Mouse (Mus musculus) left cerebral cortex, adult 2 months (tissue): ENCODE measurements around the gene Zbtb38. TPM values are rescaled to one million over a fixed set of nuclear protein-coding genes. Genes with fewer than 3 reads are reported as not detected.

Experiments
- DNase-seq, 2 experiments: peaks; one replicate each; pipeline ENCODE4 v3.0.0; 2021 to 2022; ENCODE audit warnings: low spot score in 2 of 2, mixed read lengths in 1 of 2; ENCODE audit errors: extremely low spot score in 1 of 2
- H3K27ac ChIP-seq: fragments of 200-600 bp; 2 replicates; pipeline ENCODE4 v1.8.1; 2022
- H3K4me3 ChIP-seq: fragments of 200-600 bp; 2 replicates; pipeline ENCODE4 v1.8.1; 2022
- CTCF ChIP-seq: fragments of 200-600 bp; IDR thresholded peaks from 2 replicates; pipeline ENCODE4 v1.8.1; 2022; ENCODE audit warnings: antibody characterized with exemption, mild to moderate bottlenecking, moderate library complexity
- intact Hi-C: fragments of 180-260 bp; cut with DNase I; formaldehyde crosslinking; loops from one replicate; pipeline ENCODE4 v1.15.1; 2025
- total RNA-seq, 2 experiments: library from RNA; stranded (reverse); gene quantifications; 2 replicates each; pipeline ENCODE4 v1.2.3; 2021

Zbtb38 gene
- total RNA-seq, 2 experiments from 2014 or later = 64.2 to 68.6 TPM

GRCm38 (mm10) chr9:96739808-96740711 is 12.6 kb downstream of the Zbtb38 start:
- intact Hi-C loops = no loop called here
- DNase-seq = no peak
- no peak for TF ChIP-seq CTCF
- Histone ChIP-seq H3K27ac (peak overlapping the region; percentile 65), H3K4me3 (peak overlapping the region; percentile 29)

GRCm38 (mm10) chr9:96738563-96739355 is 13.9 kb downstream of the Zbtb38 start:
- DNase-seq = no peak
- no peak for TF ChIP-seq CTCF
- Histone ChIP-seq H3K4me3 (no peak overlapping the region), H3K27ac (no peak overlapping the region)
- intact Hi-C loops = no loop called here

- intact Hi-C loops = no loop called here
- H3K4me3 ChIP-seq = no peak overlapping the region
- no peak overlapping the region; the same call in 1 of the 2 replicates for H3K27ac ChIP-seq
- no peak for TF ChIP-seq CTCF
- no peak for DNase-seq
Measured at GRCm38 (mm10) chr9:96735946-96736345, 16.7 kb downstream of the Zbtb38 start.

- no peak for DNase-seq
- intact Hi-C loops = no loop called here
- Histone ChIP-seq H3K27ac (peak overlapping the region; percentile 96), H3K4me3 (peak overlapping the region; percentile 58)
- no peak for TF ChIP-seq CTCF
Measured at GRCm38 (mm10) chr9:96733425-96733717, 19.3 kb downstream of the Zbtb38 start.

GRCm38 (mm10) chr9:96732644-96733424 is 19.8 kb downstream of the Zbtb38 start:
- Histone ChIP-seq H3K27ac (peak overlapping the region; percentile 96), H3K4me3 (peak overlapping the region; percentile 58)
- no peak for DNase-seq
- intact Hi-C loops = loop anchor here (1.0 kb wide), 1 partner anchor 26 kb away; no protein-coding TSS in a partner anchor
- TF ChIP-seq CTCF = no peak

- no peak for TF ChIP-seq CTCF
- Histone ChIP-seq H3K4me3 (peak overlapping the region; percentile 58), H3K27ac (peak overlapping the region; percentile 96)
- intact Hi-C loops = loop anchor here (1.0 kb wide), 1 partner anchor 27 kb away; no protein-coding TSS in a partner anchor
- peak; percentile 51 to 59 for DNase-seq
Measured at GRCm38 (mm10) chr9:96731961-96732511, 20.6 kb downstream of the Zbtb38 start.

- intact Hi-C loops = no loop called here
- no peak for DNase-seq
- peak overlapping the region; percentile 96 for H3K27ac ChIP-seq
- peak overlapping the region; percentile 58 for H3K4me3 ChIP-seq
- no peak for TF ChIP-seq CTCF
Measured at GRCm38 (mm10) chr9:96731039-96731895, 21.4 kb downstream of the Zbtb38 start.

- intact Hi-C loops = no loop called here
- peak overlapping the region; percentile 58 for H3K4me3 ChIP-seq
Measured at GRCm38 (mm10) chr9:96730311-96730625, 22.4 kb downstream of the Zbtb38 start.

GRCm38 (mm10) chr9:96729537-96730310 is 22.9 kb downstream of the Zbtb38 start:
- no peak for DNase-seq
- H3K27ac ChIP-seq = peak overlapping the region; percentile 96
- H3K4me3 ChIP-seq = peak overlapping the region; percentile 58
- intact Hi-C loops = no loop called here
- no peak for TF ChIP-seq CTCF

More at GRCm38 (mm10) chr9:96730311-96730625, 22.4 kb downstream of the Zbtb38 start:
- H3K27ac ChIP-seq = peak overlapping the region; percentile 96
- no peak for DNase-seq
- no peak for TF ChIP-seq CTCF
